Mouse (Mus musculus) limb, embryonic 15.5 days (tissue): Measurements from ENCODE around the gene Ccn2. TPM values are rescaled to one million over a fixed set of nuclear protein-coding genes. Genes with fewer than 3 reads are reported as not detected.

Source experiments
- ATAC-seq: fragments of 200-750 bp; cut with Nextera tagmentation; 2 replicates; pipeline ENCODE4 v1.8.0; 2017; ENCODE audit warnings: low read depth, moderate TSS enrichment; ENCODE audit not compliant: insufficient number of reproducible peaks, low FRiP score, low TSS enrichment
- H3K27ac ChIP-seq: fragments of 300-500 bp; sonication (generic); 2 replicates; pipeline ENCODE4 v1.5.1; 2015; ENCODE audit warnings: moderate library complexity, mild to moderate bottlenecking, inconsistent platforms
- H3K27me3 ChIP-seq: fragments of 300-500 bp; sonication (generic); 2 replicates; pipeline ENCODE4 v1.6.1; 2015; ENCODE audit warnings: inconsistent platforms
- H3K36me3 ChIP-seq: fragments of 300-500 bp; sonication (generic); 2 replicates; pipeline ENCODE4 v1.6.1; 2015; ENCODE audit warnings: inconsistent platforms
- H3K4me1 ChIP-seq: fragments of 300-500 bp; sonication (generic); 2 replicates; pipeline ENCODE4 v1.6.1; 2015; ENCODE audit warnings: inconsistent platforms
- H3K4me2 ChIP-seq: fragments of 300-500 bp; sonication (generic); 2 replicates; pipeline ENCODE4 v1.6.1; 2015; ENCODE audit warnings: mild to moderate bottlenecking, inconsistent platforms
- H3K4me3 ChIP-seq: fragments of 300-500 bp; sonication (generic); 2 replicates; pipeline ENCODE4 v1.5.1; 2015; ENCODE audit warnings: mild to moderate bottlenecking, inconsistent platforms
- H3K9ac ChIP-seq: fragments of 300-500 bp; sonication (generic); 2 replicates; pipeline ENCODE4 v1.6.1; 2015; ENCODE audit warnings: inconsistent platforms
- H3K9me3 ChIP-seq: fragments of 300-500 bp; sonication (generic); 2 replicates; pipeline ENCODE4 v1.6.1; 2016; ENCODE audit warnings: inconsistent platforms
- WGBS: fragments of 180-500 bp; shearing (Covaris S2); methylation state at CpG from one replicate; pipeline ENCODE4 v1.1.7; 2015; 5-methylcytosine and 5-hydroxymethylcytosine counted together
- polyA plus RNA-seq: library from polyadenylated mRNA; unstranded; fragments of >200 nt; fragmentation: Nextera tagmentation; extraction: Ambion mirVana; gene quantifications from 2 replicates; pipeline ENCODE4 v1.2.1, GENCODE M21; 2015

Gene Ccn2
- polyA plus RNA-seq, 1 experiment from 2014 or later, result 20.8 TPM

- no peaks in the 10 kb centered on the region for H3K9me3 ChIP-seq
- H3K4me2 ChIP-seq, result no peak overlapping the region
- no peak overlapping the region for H3K9ac ChIP-seq
- no peaks in the 10 kb centered on the region for H3K36me3 ChIP-seq
- H3K27me3 ChIP-seq, result no peaks in the 10 kb centered on the region
- WGBS, result 93% methylated on average over 5 of the region's 5 CpGs
- H3K4me1 ChIP-seq, result peaks cover 7% of the 10 kb centered on the region; the same call in 1 of the 2 replicates
- no peak overlapping the region for H3K27ac ChIP-seq
- no peak overlapping the region for H3K4me3 ChIP-seq
- ATAC-seq, result no peak
These were observed 35.9 kb downstream of the Ccn2 start for GRCm38 (mm10) chr10:24631122-24631521.

GRCm38 (mm10) chr10:24634288-24634687, 39.0 kb downstream of the Ccn2 start:
- WGBS, result 77% methylated on average over 9 of the region's 9 CpGs
- Histone ChIP-seq H3K36me3 (no peaks in the 10 kb centered on the region), H3K4me1 (peaks cover 11% of the 10 kb centered on the region), H3K4me2 (no peak overlapping the region), H3K4me3 (no peak overlapping the region), H3K27ac (no peak overlapping the region), H3K9ac (no peak overlapping the region), H3K27me3 (no peaks in the 10 kb centered on the region), H3K9me3 (no peaks in the 10 kb centered on the region)
- no peak for ATAC-seq

GRCm38 (mm10) chr10:24635331-24635815, 40.1 kb downstream of the Ccn2 start:
- ATAC-seq, result no peak
- no peaks in the 10 kb centered on the region for H3K9me3 ChIP-seq
- H3K4me1 ChIP-seq, result peaks cover 17% of the 10 kb centered on the region
- no peak overlapping the region for H3K4me3 ChIP-seq
- H3K4me2 ChIP-seq, result no peak overlapping the region
- no peak overlapping the region for H3K27ac ChIP-seq
- H3K36me3 ChIP-seq, result no peaks in the 10 kb centered on the region
- H3K27me3 ChIP-seq, result no peaks in the 10 kb centered on the region
- no peak overlapping the region for H3K9ac ChIP-seq
- WGBS, result 68% methylated on average over 11 of the region's 11 CpGs

- Histone ChIP-seq H3K9me3 (no peaks in the 10 kb centered on the region), H3K4me2 (no peak overlapping the region), H3K36me3 (no peaks in the 10 kb centered on the region), H3K27me3 (no peaks in the 10 kb centered on the region), H3K4me1 (peaks cover 17% of the 10 kb centered on the region), H3K9ac (no peak overlapping the region), H3K4me3 (no peak overlapping the region), H3K27ac (no peak overlapping the region)
- no peak for ATAC-seq
- 88% methylated on average over 10 of the region's 10 CpGs for WGBS
These were observed 40.6 kb downstream of the Ccn2 start for GRCm38 (mm10) chr10:24635884-24636283.

- H3K9ac ChIP-seq, result no peak overlapping the region
- no peaks in the 10 kb centered on the region for H3K36me3 ChIP-seq
- ATAC-seq, result no peak
- H3K4me2 ChIP-seq, result no peak overlapping the region
- no peaks in the 10 kb centered on the region for H3K27me3 ChIP-seq
- H3K27ac ChIP-seq, result no peak overlapping the region
- 97% methylated on average over 2 of the region's 2 CpGs for WGBS
- peaks cover 17% of the 10 kb centered on the region for H3K4me1 ChIP-seq
- no peak overlapping the region for H3K4me3 ChIP-seq
- no peaks in the 10 kb centered on the region for H3K9me3 ChIP-seq
These were observed 41.7 kb downstream of the Ccn2 start for GRCm38 (mm10) chr10:24636986-24637385.

- no peak overlapping the region for H3K4me2 ChIP-seq
These were observed 43.2 kb downstream of the Ccn2 start for GRCm38 (mm10) chr10:24638306-24639070.

GRCm38 (mm10) chr10:24639596-24639995, 44.4 kb downstream of the Ccn2 start:
- WGBS, result 47% methylated on average over 7 of the region's 7 CpGs
- ATAC-seq, result no peak
- H3K9ac ChIP-seq, result no peak overlapping the region
- no peak overlapping the region for H3K4me2 ChIP-seq
- no peaks in the 10 kb centered on the region for H3K27me3 ChIP-seq
- no peak overlapping the region for H3K27ac ChIP-seq
- H3K4me1 ChIP-seq, result peaks cover 14% of the 10 kb centered on the region
- H3K9me3 ChIP-seq, result no peaks in the 10 kb centered on the region
- H3K4me3 ChIP-seq, result no peak overlapping the region
- H3K36me3 ChIP-seq, result no peaks in the 10 kb centered on the region

More at GRCm38 (mm10) chr10:24638306-24639070, 43.2 kb downstream of the Ccn2 start:
- Histone ChIP-seq H3K36me3 (no peaks in the 10 kb centered on the region), H3K9ac (no peak overlapping the region), H3K27me3 (no peaks in the 10 kb centered on the region), H3K27ac (no peak overlapping the region), H3K4me1 (peaks cover 17% of the 10 kb centered on the region), H3K4me3 (no peak overlapping the region), H3K9me3 (no peaks in the 10 kb centered on the region)
- no peak for ATAC-seq
- WGBS, result 28% methylated on average over 10 of the region's 10 CpGs

GRCm38 (mm10) chr10:24640186-24640875, 45.1 kb downstream of the Ccn2 start:
- Histone ChIP-seq H3K9me3 (no peaks in the 10 kb centered on the region), H3K27me3 (no peaks in the 10 kb centered on the region), H3K27ac (no peak overlapping the region), H3K4me3 (no peak overlapping the region), H3K4me2 (no peak overlapping the region), H3K9ac (no peak overlapping the region), H3K36me3 (no peaks in the 10 kb centered on the region), H3K4me1 (peaks cover 14% of the 10 kb centered on the region)
- whole genome bisulfite sequencing, result 63% methylated on average over 6 of the region's 6 CpGs
- no peak for ATAC-seq

- no peak for ATAC-seq
- H3K4me1 ChIP-seq, result peaks cover 14% of the 10 kb centered on the region
- H3K9ac ChIP-seq, result no peak overlapping the region
- no peak overlapping the region for H3K27ac ChIP-seq
- WGBS, result 61% methylated on average over 14 of the region's 14 CpGs
- H3K9me3 ChIP-seq, result no peaks in the 10 kb centered on the region
- H3K4me2 ChIP-seq, result no peak overlapping the region
- H3K4me3 ChIP-seq, result no peak overlapping the region
- H3K36me3 ChIP-seq, result no peaks in the 10 kb centered on the region
- H3K27me3 ChIP-seq, result no peaks in the 10 kb centered on the region
These were observed 46.3 kb downstream of the Ccn2 start for GRCm38 (mm10) chr10:24641416-24642140.

GRCm38 (mm10) chr10:24642796-24643580, 47.7 kb downstream of the Ccn2 start:
- no peaks in the 10 kb centered on the region for H3K9me3 ChIP-seq
- H3K27me3 ChIP-seq, result no peaks in the 10 kb centered on the region
- H3K27ac ChIP-seq, result no peak overlapping the region
- H3K4me3 ChIP-seq, result no peak overlapping the region
- ATAC-seq, result no peak
- WGBS, result 74% methylated on average over 11 of the region's 11 CpGs
- H3K9ac ChIP-seq, result no peak overlapping the region
- H3K4me2 ChIP-seq, result no peak overlapping the region
- H3K4me1 ChIP-seq, result peaks cover 14% of the 10 kb centered on the region
- H3K36me3 ChIP-seq, result no peaks in the 10 kb centered on the region

- Histone ChIP-seq H3K4me3 (no peak overlapping the region), H3K27me3 (no peaks in the 10 kb centered on the region), H3K27ac (no peak overlapping the region), H3K4me2 (no peak overlapping the region), H3K4me1 (no peaks in the 10 kb centered on the region), H3K36me3 (no peaks in the 10 kb centered on the region), H3K9me3 (no peaks in the 10 kb centered on the region), H3K9ac (no peak overlapping the region)
- ATAC-seq, result no peak
- 87% methylated on average over 8 of the region's 8 CpGs for WGBS
These were observed 49.9 kb downstream of the Ccn2 start for GRCm38 (mm10) chr10:24645169-24645568.
